Mouse (Mus musculus) small intestine, adult 2 months (tissue): ENCODE data around the gene Tgfbi. TPM values are rescaled to one million over a fixed set of nuclear protein-coding genes. Genes with fewer than 3 reads are reported as not detected.

Experiments
- H3K27ac ChIP-seq: fragments of 200-500 bp; 2 replicates; pipeline ENCODE4 v1.5.1; 2012; ENCODE audit warnings: low read depth, low read length, control low read depth, inconsistent platforms; ENCODE audit not compliant: insufficient read depth
- H3K27me3 ChIP-seq: fragments of 200-500 bp; 2 replicates; pipeline ENCODE4 v1.6.1; 2012; ENCODE audit warnings: mild to moderate bottlenecking, moderate library complexity, low read length, inconsistent platforms; ENCODE audit not compliant: control insufficient read depth, insufficient read depth
- H3K36me3 ChIP-seq: fragments of 200-500 bp; 2 replicates; pipeline ENCODE4 v1.6.1; 2012; ENCODE audit warnings: mild to moderate bottlenecking, low read length, control low read depth, inconsistent platforms; ENCODE audit not compliant: control insufficient read depth, insufficient read depth
- H3K4me1 ChIP-seq: fragments of 200-500 bp; 2 replicates; pipeline ENCODE4 v1.6.1; 2012; ENCODE audit warnings: low read length, inconsistent platforms, mixed read lengths; ENCODE audit not compliant: control insufficient read depth, insufficient read depth, insufficient read length
- H3K4me3 ChIP-seq: fragments of 200-500 bp; 2 replicates; pipeline ENCODE4 v1.5.1; 2012; ENCODE audit warnings: low read depth, mild to moderate bottlenecking, control low read depth, inconsistent platforms, low read length, moderate library complexity
- CTCF ChIP-seq: fragments of 200-500 bp; IDR thresholded peaks from 2 replicates; pipeline ENCODE4 v1.5.1; 2012; ENCODE audit warnings: low read depth, mild to moderate bottlenecking, control low read depth, inconsistent platforms, low read length, moderate library complexity, mixed read lengths; ENCODE audit not compliant: insufficient replicate concordance, insufficient read length; ENCODE audit errors: extremely low read depth
- POLR2A ChIP-seq: fragments of 200-500 bp; IDR thresholded peaks from 2 replicates; pipeline ENCODE4 v1.6.1; 2012; ENCODE audit warnings: low read depth, mild to moderate bottlenecking, control low read depth, inconsistent platforms, low read length, moderate library complexity
- WGBS: fragments of 180-500 bp; shearing (Covaris S2); methylation state at CpG from one replicate; pipeline ENCODE4 v1.1.7; 2018; 5-methylcytosine and 5-hydroxymethylcytosine counted together
- polyA plus RNA-seq: library from polyadenylated mRNA; depleted of rRNA; stranded (reverse); fragments of >200 nt; gene quantifications from 2 replicates; pipeline ENCODE4 v1.2.3, GENCODE M21; 2012

Gene Tgfbi
- polyA plus RNA-seq, 1 experiment = 221 TPM

DNA sequence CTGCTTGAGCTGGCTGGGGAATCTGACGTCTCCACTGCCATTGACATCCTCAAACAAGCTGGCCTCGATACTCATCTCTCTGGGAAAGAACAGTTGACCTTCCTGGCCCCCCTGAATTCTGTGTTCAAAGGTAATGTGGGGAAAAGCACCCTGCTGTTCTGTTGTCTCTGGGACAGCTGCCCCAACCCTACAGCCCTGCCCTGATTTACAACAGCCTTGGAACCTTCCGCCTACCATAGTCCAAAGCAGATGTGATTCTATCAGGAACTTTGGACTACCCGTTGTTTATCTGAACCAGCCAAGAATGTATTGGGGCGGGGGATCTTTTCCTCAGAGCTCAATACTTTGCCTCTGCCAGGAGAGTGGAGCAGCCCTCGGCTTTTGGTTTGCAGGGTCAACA, 21.2 kb downstream of the Tgfbi start:
- TF ChIP-seq CTCF = no peak
- no peak for TF ChIP-seq POLR2A
- H3K4me3 ChIP-seq = 0 out of 2 replicates have a peak overlapping the region, but pooled peaks have one; percentile 5
- H3K4me1 ChIP-seq = peaks cover 66% of the 10 kb centered on the region
- no peaks in the 10 kb centered on the region for H3K27me3 ChIP-seq
- peak overlapping the region; percentile 98 for H3K27ac ChIP-seq
- WGBS = 15% methylated on average over 6 of the region's 6 CpGs
- peaks cover 64% of the 10 kb centered on the region for H3K36me3 ChIP-seq

DNA sequence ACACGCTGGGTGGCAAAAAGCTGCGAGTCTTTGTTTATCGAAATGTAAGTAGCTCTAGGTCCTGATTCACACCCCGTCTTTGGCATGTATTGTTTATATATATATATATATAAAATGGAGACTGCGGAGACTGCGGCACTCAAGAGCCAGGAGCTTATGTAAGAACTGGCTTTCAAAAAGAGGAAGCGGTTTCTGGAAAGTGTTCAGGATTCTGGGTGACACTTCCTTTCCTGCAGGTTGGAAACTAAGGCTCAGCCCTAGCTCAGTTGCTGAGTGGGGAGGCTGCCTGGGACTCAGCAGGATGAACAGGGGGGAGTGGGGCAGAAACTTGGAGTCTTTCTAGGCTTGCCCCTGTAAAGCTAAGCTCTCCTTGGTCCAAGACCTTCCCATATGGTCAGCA, 22.0 kb downstream of the Tgfbi start:
- H3K4me3 ChIP-seq = no peak overlapping the region
- peaks cover 64% of the 10 kb centered on the region for H3K36me3 ChIP-seq
- no peak for TF ChIP-seq POLR2A
- TF ChIP-seq CTCF = no peak
- H3K27ac ChIP-seq = peak overlapping the region; percentile 92; the same call in 1 of the 2 replicates
- no peaks in the 10 kb centered on the region for H3K27me3 ChIP-seq
- WGBS = 38% methylated on average over 7 of the region's 7 CpGs
- peaks cover 63% of the 10 kb centered on the region for H3K4me1 ChIP-seq

DNA sequence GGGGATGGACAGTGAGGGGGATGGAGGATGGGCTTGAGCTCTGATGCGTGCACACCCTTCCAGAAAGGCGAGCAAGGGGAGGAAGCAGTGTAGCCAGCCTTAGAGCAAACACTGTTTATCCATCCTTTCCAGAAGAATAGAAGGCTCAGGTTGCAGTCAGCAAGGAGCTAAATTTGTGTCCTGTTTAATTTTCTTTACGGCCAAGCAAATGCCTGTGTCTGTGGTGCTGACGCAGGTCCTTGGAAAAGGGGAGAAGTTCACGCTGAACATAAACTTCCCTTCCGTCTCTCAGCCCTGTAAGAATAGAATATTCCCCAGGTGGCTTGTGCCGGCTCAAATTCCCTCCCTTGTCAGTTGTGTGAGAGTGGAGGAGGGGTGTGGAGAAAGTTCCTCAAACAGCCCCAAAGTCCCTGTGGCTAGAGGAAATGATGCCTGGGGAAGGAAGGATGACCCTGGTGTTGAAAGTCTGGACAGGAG, 24.9 kb downstream of the Tgfbi start:
- Histone ChIP-seq H3K4me3 (no peak overlapping the region), H3K27ac (peak overlapping the region; percentile 38; the same call in 1 of the 2 replicates), H3K27me3 (no peaks in the 10 kb centered on the region), H3K4me1 (peaks cover 38% of the 10 kb centered on the region), H3K36me3 (peaks cover 67% of the 10 kb centered on the region)
- TF ChIP-seq POLR2A = no peak
- no peak for TF ChIP-seq CTCF
- 57% methylated on average over 7 of the region's 7 CpGs for WGBS

DNA sequence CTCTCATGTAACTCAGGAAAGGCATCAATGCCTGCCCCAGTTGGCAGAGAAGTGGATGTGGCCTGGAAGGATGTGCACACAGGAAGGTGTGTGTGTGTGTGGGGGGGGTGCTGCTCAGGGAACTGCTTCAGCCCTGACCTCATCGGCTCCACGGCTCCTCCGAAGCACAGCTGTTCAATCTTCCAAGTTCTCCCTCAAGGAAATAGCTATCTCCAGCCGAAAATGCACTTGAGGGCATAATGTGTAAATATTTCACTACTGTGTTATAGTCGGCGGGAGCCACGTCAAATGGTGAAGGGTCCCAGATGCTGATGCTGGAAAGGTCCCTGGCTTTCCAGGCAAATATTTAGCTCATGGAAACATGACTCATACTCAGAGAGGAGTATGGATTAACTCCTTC, 25.6 kb downstream of the Tgfbi start:
- no peak overlapping the region for H3K27ac ChIP-seq
- WGBS = 60% methylated on average over 7 of the region's 7 CpGs
- TF ChIP-seq CTCF (no peak), POLR2A (no peak)
- H3K27me3 ChIP-seq = no peaks in the 10 kb centered on the region
- H3K4me1 ChIP-seq = peaks cover 31% of the 10 kb centered on the region
- no peak overlapping the region for H3K4me3 ChIP-seq
- H3K36me3 ChIP-seq = peaks cover 65% of the 10 kb centered on the region

DNA sequence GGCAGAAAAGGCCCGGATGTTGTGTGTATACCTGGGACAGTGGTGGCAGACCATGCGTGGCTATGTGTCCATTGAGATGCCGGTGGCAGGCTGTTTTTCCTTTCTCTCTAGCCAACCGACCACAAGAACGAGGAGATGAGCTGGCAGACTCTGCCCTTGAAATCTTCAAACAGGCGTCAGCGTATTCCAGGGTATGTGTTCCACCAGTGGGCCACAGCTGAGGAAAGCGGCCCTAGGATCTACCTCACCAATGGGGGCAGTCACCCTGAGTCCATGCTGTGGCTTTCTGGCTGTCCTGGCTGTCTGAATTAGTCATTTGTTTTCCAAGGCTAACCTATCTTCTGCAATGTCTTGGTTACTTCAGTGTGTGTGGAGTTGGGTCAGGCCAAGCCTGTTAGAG, 27.7 kb downstream of the Tgfbi start:
- Histone ChIP-seq H3K4me3 (no peak overlapping the region), H3K27me3 (no peaks in the 10 kb centered on the region), H3K36me3 (peaks cover 58% of the 10 kb centered on the region), H3K27ac (no peak overlapping the region), H3K4me1 (peaks cover 13% of the 10 kb centered on the region)
- 95% methylated on average over 8 of the region's 8 CpGs for WGBS
- TF ChIP-seq POLR2A (no peak), CTCF (no peak)

DNA sequence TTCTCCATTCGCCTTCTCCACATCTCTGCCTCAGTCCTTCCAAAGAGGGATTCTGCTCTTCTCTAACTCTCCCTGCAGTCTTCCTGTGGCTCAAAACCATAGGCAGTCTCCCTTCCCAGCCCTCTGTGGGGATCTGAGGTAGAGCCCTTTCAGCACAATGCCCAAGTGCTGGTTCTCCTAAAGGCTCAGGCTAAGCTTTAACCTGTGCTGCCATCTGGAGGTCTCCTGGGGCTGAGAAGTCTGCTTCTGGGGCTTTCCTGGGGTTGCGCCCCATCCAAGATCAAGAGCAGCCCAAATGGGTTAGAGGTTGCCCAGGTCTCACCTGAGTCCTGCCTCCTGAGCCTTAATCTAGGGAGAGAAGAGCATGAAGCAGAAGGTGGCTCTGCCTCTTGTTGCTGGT, 32.4 kb downstream of the Tgfbi start:
- Histone ChIP-seq H3K4me3 (no peak overlapping the region), H3K36me3 (peaks cover 26% of the 10 kb centered on the region), H3K27ac (no peak overlapping the region), H3K4me1 (no peaks in the 10 kb centered on the region), H3K27me3 (no peaks in the 10 kb centered on the region)
- TF ChIP-seq CTCF = peak; percentile 70; the same call in 1 of the 2 replicates
- TF ChIP-seq POLR2A = no peak
- 85% methylated on average over 2 of the region's 2 CpGs for WGBS

DNA sequence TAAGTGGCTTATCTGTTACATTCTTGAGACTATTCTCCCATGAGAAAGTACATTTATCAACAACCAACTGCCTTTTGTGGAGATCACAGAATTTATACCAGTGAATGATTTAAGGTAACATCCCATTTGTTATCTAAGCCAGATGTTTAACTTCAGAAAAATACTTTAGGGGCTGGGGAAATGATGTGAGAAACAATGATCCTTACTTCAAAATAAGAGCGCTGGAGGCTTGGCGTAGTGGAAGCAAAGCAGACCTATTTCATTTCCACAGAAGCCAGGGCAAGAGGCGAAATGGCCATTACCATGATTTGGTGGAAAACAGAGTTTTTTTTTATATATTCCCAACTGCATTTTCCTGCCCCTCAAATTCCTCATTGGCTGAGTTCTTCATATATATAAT, 34.7 kb downstream of the Tgfbi start:
- H3K36me3 ChIP-seq = peaks cover 4% of the 10 kb centered on the region
- 96% methylated on average over 3 of the region's 3 CpGs for WGBS
- peaks cover 12% of the 10 kb centered on the region for H3K4me1 ChIP-seq
- no peaks in the 10 kb centered on the region for H3K27me3 ChIP-seq
- no peak for TF ChIP-seq POLR2A
- TF ChIP-seq CTCF = no peak
- no peak overlapping the region for H3K4me3 ChIP-seq
- no peak overlapping the region for H3K27ac ChIP-seq
